Mouse (Mus musculus) layer of hippocampus, postnatal 36 days (tissue): ENCODE measurements at regions not wholly inside any gene's neighbourhood (a gene's known extent, or its start where the extent isn't known, plus 50 kb on each side); places are given as distances from the start of the nearest gene placed in this dataset.
"Not testable (repeated sequence)": the region's sequence is repeated elsewhere in the genome, so short reads cannot be mapped to it uniquely, and the experiment has no call there.

Source experiments
- DNase-seq, 2 experiments: peaks; one replicate each; pipeline ENCODE4 v3.0.0; 2022

GRCm38 (mm10) chr2:166475624-166476023, 238.0 kb downstream of the Prex1 start:
- no peak for DNase-seq

- no peak for DNase-seq
Measured at GRCm38 (mm10) chr2:166474601-166475000, 239.0 kb downstream of the Prex1 start.

GRCm38 (mm10) chr2:166471257-166471753, 242.3 kb downstream of the Prex1 start:
- DNase-seq, result peak; percentile 10 to 56

GRCm38 (mm10) chr2:166469046-166469593, 244.5 kb downstream of the Prex1 start:
- no peak for DNase-seq

- no peak for DNase-seq
Measured at GRCm38 (mm10) chr2:166467137-166467536, 246.5 kb downstream of the Prex1 start.

- no peak for DNase-seq
Measured at GRCm38 (mm10) chr2:166465531-166465930, 248.1 kb downstream of the Prex1 start.

GRCm38 (mm10) chr2:166463539-166463938, 250.1 kb downstream of the Prex1 start:
- no peak for DNase-seq

- DNase-seq, result no peak
Measured at GRCm38 (mm10) chr2:166461956-166462355, 251.7 kb downstream of the Prex1 start.

- no peak for DNase-seq
Measured at GRCm38 (mm10) chr2:166461103-166461502, 252.5 kb downstream of the Prex1 start.

GRCm38 (mm10) chr2:166459955-166460354, 253.7 kb downstream of the Prex1 start:
- no peak for DNase-seq

GRCm38 (mm10) chr2:166458953-166459352, 254.7 kb downstream of the Prex1 start:
- DNase-seq, result no peak

GRCm38 (mm10) chr2:166457381-166458172, 256.1 kb downstream of the Prex1 start:
- DNase-seq, result no peak

- peak in 1 of 2 experiments; percentile 11 for DNase-seq
Measured at GRCm38 (mm10) chr2:166454160-166454888, 259.3 kb downstream of the Prex1 start.

GRCm38 (mm10) chr2:166450964-166451363, 262.7 kb downstream of the Prex1 start:
- no peak for DNase-seq

GRCm38 (mm10) chr2:166450380-166450779, 263.3 kb downstream of the Prex1 start:
- no peak for DNase-seq

- no peak for DNase-seq
Measured at GRCm38 (mm10) chr2:166448724-166449123, 264.9 kb downstream of the Prex1 start.

- DNase-seq, result peak in 1 of 2 experiments; percentile 41
Measured at GRCm38 (mm10) chr2:166448161-166448560, 265.5 kb downstream of the Prex1 start.

GRCm38 (mm10) chr2:166446536-166446935, 267.1 kb downstream of the Prex1 start:
- no peak for DNase-seq

- not testable (repeated sequence) for DNase-seq
Measured at GRCm38 (mm10) chr2:166445824-166446223, 267.8 kb downstream of the Prex1 start.

GRCm38 (mm10) chr2:166442997-166443396, 270.6 kb downstream of the Prex1 start:
- no peak for DNase-seq

GRCm38 (mm10) chr2:166439847-166440775, 273.5 kb downstream of the Prex1 start:
- no peak for DNase-seq

GRCm38 (mm10) chr2:166438207-166438606, 275.4 kb downstream of the Prex1 start:
- DNase-seq, result no peak
